10 mouse cellular contexts compared by ENCODE assay signal in genomic region chr19:5057876-5058775, GRCm38 (mm10). TPM values are rescaled to one million over a fixed set of nuclear protein-coding genes. Genes with fewer than 3 reads are reported as not detected.
DNase-seq lines count a peak whose midpoint lies in the region; ATAC-seq and TF ChIP-seq lines count a peak whose summit lies in the region.
"Had no signal": no experiment of that assay in that cellular context is flagged by ENCODE, and none has a peak within 500 bp of the region (broad histone marks: within the 10 kb centered on the region; RNA-seq: fewer than 3 reads in every experiment).

No protein-coding gene starts in this region.

- ATAC-seq in forebrain, embryonic 11.5 days (replicated peaks; ENCODE audit: low FRiP score) = no peak
- no peak for ATAC-seq in kidney, postnatal 0 days (replicated peaks; ENCODE audit: low FRiP score, low read depth)
- ATAC-seq in embryonic facial prominence, embryonic 12.5 days (ENCODE audit: insufficient number of reproducible peaks, insufficient read depth, low FRiP score, low TSS enrichment) = no peak

- no peaks in the 10 kb centered on the region for H3K36me3 ChIP-seq in forebrain, embryonic 10.5 days (replicated peaks)
- H3K36me3 ChIP-seq in forebrain, embryonic 11.5 days (ENCODE audit: control insufficient read depth, insufficient read depth, low read length) = no peaks in the 10 kb centered on the region
- H3K36me3 ChIP-seq in kidney, postnatal 0 days (ENCODE audit: insufficient read depth, low read length) = no peaks in the 10 kb centered on the region
- no peaks in the 10 kb centered on the region for H3K36me3 ChIP-seq in embryonic facial prominence, embryonic 12.5 days

- H3K9me3 ChIP-seq in forebrain, embryonic 10.5 days = no peaks in the 10 kb centered on the region
- H3K9me3 ChIP-seq in forebrain, embryonic 11.5 days (ENCODE audit: control insufficient read depth, low read length) = no peaks in the 10 kb centered on the region
- no peaks in the 10 kb centered on the region for H3K9me3 ChIP-seq in kidney, postnatal 0 days (replicated peaks; ENCODE audit: low read length)
- no peaks in the 10 kb centered on the region for H3K9me3 ChIP-seq in embryonic facial prominence, embryonic 12.5 days

- peaks cover 67% of the 10 kb centered on the region for H3K4me1 ChIP-seq in forebrain, embryonic 10.5 days
- peaks cover 11% of the 10 kb centered on the region; the same call in 1 of the 2 replicates for H3K4me1 ChIP-seq in forebrain, embryonic 11.5 days (replicated peaks; ENCODE audit: control insufficient read depth, insufficient read depth, low read length)
- peaks cover 30% of the 10 kb centered on the region for H3K4me1 ChIP-seq in kidney, postnatal 0 days (replicated peaks; ENCODE audit: insufficient read depth, low read length)
- H3K4me1 ChIP-seq in embryonic facial prominence, embryonic 12.5 days = peaks cover 46% of the 10 kb centered on the region

- DNase-seq in forebrain, embryonic 10.5 days (ENCODE audit: extremely low spot score, low spot score) = no peak
- DNase-seq in forebrain, embryonic 11.5 days (ENCODE audit: low spot score) = no peak
- DNase-seq in kidney, postnatal 0 days (ENCODE audit: low spot score) = no peak
- no peak for DNase-seq in kidney, postnatal 4 days
- peak; percentile 62 for DNase-seq in lung, postnatal 25 days (ENCODE audit: low spot score)
- no peak for DNase-seq in cerebellum, adult 18-20 months
- no peak for DNase-seq in neural tube, embryonic 10.5 days (ENCODE audit: extremely low spot score, low spot score)
- DNase-seq: cerebellum, postnatal 10 days; kidney, adult 11 months had no signal

- 21% methylated on average over 16 of the region's 16 CpGs for WGBS in forebrain, embryonic 10.5 days
- 22% methylated on average over 16 of the region's 16 CpGs for WGBS in forebrain, embryonic 11.5 days
- WGBS in kidney, postnatal 0 days = 26% methylated on average over 16 of the region's 16 CpGs
- WGBS in embryonic facial prominence, embryonic 12.5 days = 24% methylated on average over 16 of the region's 16 CpGs

- peaks cover 24% of the 10 kb centered on the region for H3K27me3 ChIP-seq in forebrain, embryonic 10.5 days (ENCODE audit: poor library complexity, severe bottlenecking)
- H3K27me3 ChIP-seq in forebrain, embryonic 11.5 days (ENCODE audit: control insufficient read depth, insufficient read depth, low read length) = peaks cover under 1% of the 10 kb centered on the region; the same call in 1 of the 2 replicates
- H3K27me3 ChIP-seq in kidney, postnatal 0 days (ENCODE audit: insufficient read depth, low read length) = no peaks in the 10 kb centered on the region
- peaks cover 12% of the 10 kb centered on the region for H3K27me3 ChIP-seq in embryonic facial prominence, embryonic 12.5 days

- H3K9ac ChIP-seq in forebrain, embryonic 11.5 days (ENCODE audit: low read length) = no peak overlapping the region
- H3K9ac ChIP-seq in kidney, postnatal 0 days (ENCODE audit: low read depth, low read length) = no peak overlapping the region
- H3K9ac ChIP-seq in embryonic facial prominence, embryonic 12.5 days = no peak overlapping the region

- H3K4me2 ChIP-seq in forebrain, embryonic 11.5 days (ENCODE audit: low read depth, low read length, severe bottlenecking) = no peak overlapping the region
- no peak overlapping the region for H3K4me2 ChIP-seq in kidney, postnatal 0 days (ENCODE audit: low read length)
- no peak overlapping the region for H3K4me2 ChIP-seq in embryonic facial prominence, embryonic 12.5 days (replicated peaks)

- H3K27ac ChIP-seq in forebrain, embryonic 10.5 days = peak overlapping the region; percentile 65
- H3K27ac ChIP-seq in forebrain, embryonic 11.5 days (ENCODE audit: low read depth, low read length) = no peak overlapping the region
- peak overlapping the region; percentile 77 for H3K27ac ChIP-seq in kidney, postnatal 0 days
- H3K27ac ChIP-seq in embryonic facial prominence, embryonic 12.5 days = peak overlapping the region; percentile 59; the same call in 1 of the 2 replicates

- TF ChIP-seq CTCF in kidney, postnatal 0 days (IDR thresholded peaks at IDR 0.05; ENCODE audit: low read depth) = no peak

- H3K4me3 ChIP-seq in forebrain, embryonic 10.5 days = no peak overlapping the region
- H3K4me3 ChIP-seq in forebrain, embryonic 11.5 days (ENCODE audit: low read depth, low read length) = no peak overlapping the region
- no peak overlapping the region for H3K4me3 ChIP-seq in kidney, postnatal 0 days (replicated peaks; ENCODE audit: low read depth, low read length)
- no peak overlapping the region for H3K4me3 ChIP-seq in embryonic facial prominence, embryonic 12.5 days

RNA-seq across cellular contexts. Expression of gene Rin1, which starts 7.8 kb away (rescaled TPM):
- 2.7 and 3.7 TPM in 2 replicates for polyA plus RNA-seq in forebrain, embryonic 10.5 days (2016; fragmentation: Nextera tagmentation; extraction: Ambion mirVana)
- polyA plus RNA-seq in forebrain, embryonic 11.5 days (2014; fragmentation: Nextera tagmentation; extraction: Ambion mirVana) = 2.0 TPM in 2 replicates
- 2.8 and 3.2 TPM in 2 replicates for polyA plus RNA-seq in kidney, postnatal 0 days (2015; fragmentation: Nextera tagmentation; extraction: Ambion mirVana)
- 1.8 and 2.4 TPM in 2 replicates for polyA plus RNA-seq in embryonic facial prominence, embryonic 12.5 days (2016; fragmentation: Nextera tagmentation; extraction: Ambion mirVana)

RNA-seq across cellular contexts. Expression of gene Cd248, which starts 9.8 kb away (rescaled TPM):
- 15.9 and 17.6 TPM in 2 replicates for polyA plus RNA-seq in forebrain, embryonic 10.5 days (2016; fragmentation: Nextera tagmentation; extraction: Ambion mirVana)
- 30.7 and 32.7 TPM in 2 replicates for polyA plus RNA-seq in forebrain, embryonic 11.5 days (2014; fragmentation: Nextera tagmentation; extraction: Ambion mirVana)
- polyA plus RNA-seq in kidney, postnatal 0 days (2015; fragmentation: Nextera tagmentation; extraction: Ambion mirVana) = 35.0 and 40.6 TPM in 2 replicates
- polyA plus RNA-seq in embryonic facial prominence, embryonic 12.5 days (2016; fragmentation: Nextera tagmentation; extraction: Ambion mirVana) = 54.4 and 64.3 TPM in 2 replicates

RNA-seq across cellular contexts. Expression of gene Brms1, which starts 17.0 kb away (rescaled TPM):
- polyA plus RNA-seq in forebrain, embryonic 10.5 days (2016; fragmentation: Nextera tagmentation; extraction: Ambion mirVana) = 83.0 and 84.2 TPM in 2 replicates
- 58.4 and 62.6 TPM in 2 replicates for polyA plus RNA-seq in forebrain, embryonic 11.5 days (2014; fragmentation: Nextera tagmentation; extraction: Ambion mirVana)
- 40.2 and 44.0 TPM in 2 replicates for polyA plus RNA-seq in kidney, postnatal 0 days (2015; fragmentation: Nextera tagmentation; extraction: Ambion mirVana)
- 38.4 and 45.4 TPM in 2 replicates for polyA plus RNA-seq in embryonic facial prominence, embryonic 12.5 days (2016; fragmentation: Nextera tagmentation; extraction: Ambion mirVana)

RNA-seq across cellular contexts. Expression of gene AC124502.3, which starts 19.4 kb away (rescaled TPM):
- polyA plus RNA-seq in forebrain, embryonic 10.5 days (2016; fragmentation: Nextera tagmentation; extraction: Ambion mirVana) = 2.8 and 3.6 TPM in 2 replicates
- polyA plus RNA-seq in forebrain, embryonic 11.5 days (2014; fragmentation: Nextera tagmentation; extraction: Ambion mirVana) = 4.0 and 4.2 TPM in 2 replicates
- 1.1 and 1.3 TPM in 2 replicates for polyA plus RNA-seq in kidney, postnatal 0 days (2015; fragmentation: Nextera tagmentation; extraction: Ambion mirVana)
- 3.5 and 4.7 TPM in 2 replicates for polyA plus RNA-seq in embryonic facial prominence, embryonic 12.5 days (2016; fragmentation: Nextera tagmentation; extraction: Ambion mirVana)

RNA-seq across cellular contexts. Expression of gene B4gat1, which starts 19.5 kb away (rescaled TPM):
- 36.2 and 38.4 TPM in 2 replicates for polyA plus RNA-seq in forebrain, embryonic 10.5 days (2016; fragmentation: Nextera tagmentation; extraction: Ambion mirVana)
- 35.2 and 40.4 TPM in 2 replicates for polyA plus RNA-seq in forebrain, embryonic 11.5 days (2014; fragmentation: Nextera tagmentation; extraction: Ambion mirVana)
- 57.1 and 64.2 TPM in 2 replicates for polyA plus RNA-seq in kidney, postnatal 0 days (2015; fragmentation: Nextera tagmentation; extraction: Ambion mirVana)
- polyA plus RNA-seq in embryonic facial prominence, embryonic 12.5 days (2016; fragmentation: Nextera tagmentation; extraction: Ambion mirVana) = 46.4 and 48.1 TPM in 2 replicates
